Mouse (Mus musculus): Measurements from ENCODE around the gene Kcnip1.
A peak's percentile ranks its signal among the peaks of the same experiment; 100 is the strongest.

DNA sequence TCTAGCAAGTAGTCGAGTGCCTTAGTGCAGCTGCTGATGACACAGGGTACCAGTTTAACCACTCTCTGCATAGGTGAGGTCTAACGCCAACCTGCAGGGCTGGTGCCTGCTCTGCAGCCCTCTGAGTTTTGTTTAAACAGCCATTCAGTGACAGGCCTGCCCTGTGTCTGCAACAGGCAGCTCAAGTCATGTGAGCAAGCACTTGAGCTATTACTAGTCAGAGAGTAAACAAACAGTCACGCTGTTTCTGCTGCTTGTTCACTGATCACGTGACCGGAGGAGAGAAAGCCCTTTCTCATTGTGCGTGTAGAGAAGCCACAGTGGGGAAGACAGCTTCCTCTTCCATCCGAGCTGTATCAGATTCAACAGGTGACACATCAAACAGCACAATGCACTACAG is 248.5 kb downstream of the Kcnip1 start:
- TF ChIP-seq CTCF (IDR thresholded peaks at IDR 0.05) (no peak), EP300 (IDR thresholded peaks at IDR 0.05) (peak; percentile 67; the same call in 1 of the 2 replicates)

Data from lung, postnatal 0 days (tissue).